Mouse (Mus musculus) layer of hippocampus, postnatal 36 days (tissue): Measurements from ENCODE around the gene Ndufa12. TPM values are rescaled to one million over a fixed set of nuclear protein-coding genes. Genes with fewer than 3 reads are reported as not detected.

Experiments
- DNase-seq, 2 experiments: peaks; one replicate each; pipeline ENCODE4 v3.0.0; 2022
- total RNA-seq, 2 experiments: library from RNA; stranded (reverse); gene quantifications; 2 replicates each; pipeline ENCODE4 v1.2.3; 2021

Ndufa12 gene
- total RNA-seq, 2 experiments from 2014 or later, result 282 to 283 TPM

DNA sequence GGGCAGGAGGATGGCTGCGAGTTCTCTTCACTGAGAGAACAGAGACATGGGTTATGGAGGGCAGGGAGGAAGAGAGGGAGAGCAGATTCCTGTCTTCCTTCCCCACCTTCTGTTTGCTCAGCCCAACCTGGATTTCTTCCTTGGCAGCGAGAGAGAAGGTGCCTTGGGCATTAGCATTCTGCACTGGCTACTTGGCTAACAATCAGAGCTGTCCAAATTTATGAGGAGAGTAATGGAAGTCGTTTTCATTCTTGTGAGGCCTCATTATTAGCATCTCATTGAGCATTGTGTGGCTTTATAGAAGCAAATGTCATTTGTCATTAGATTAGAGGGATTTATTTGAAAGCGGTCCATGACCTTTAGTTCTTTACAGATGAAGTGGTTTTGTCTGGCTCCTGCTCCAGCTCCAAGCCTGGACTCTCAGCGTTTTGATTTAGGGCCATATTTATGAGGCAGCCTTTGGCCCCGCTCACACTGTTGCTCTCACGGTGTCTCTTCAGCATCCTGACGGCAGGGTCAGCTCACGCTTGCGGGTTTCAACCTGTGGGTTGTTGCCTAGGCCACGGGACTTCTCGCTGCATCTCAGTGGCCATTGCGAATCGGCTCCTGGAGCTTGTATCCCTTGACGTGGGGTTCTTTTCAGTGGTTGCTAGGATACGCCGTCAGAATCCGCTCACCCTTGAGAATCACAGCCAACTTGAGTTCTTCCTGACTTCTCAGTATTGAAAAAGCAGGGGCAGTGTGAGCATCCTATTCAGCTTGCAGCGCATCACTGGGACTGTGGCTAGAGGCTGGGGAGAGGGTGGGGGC, 31.9 kb downstream of the Ndufa12 start:
- DNase-seq, result peak; percentile 20 to 46

DNA sequence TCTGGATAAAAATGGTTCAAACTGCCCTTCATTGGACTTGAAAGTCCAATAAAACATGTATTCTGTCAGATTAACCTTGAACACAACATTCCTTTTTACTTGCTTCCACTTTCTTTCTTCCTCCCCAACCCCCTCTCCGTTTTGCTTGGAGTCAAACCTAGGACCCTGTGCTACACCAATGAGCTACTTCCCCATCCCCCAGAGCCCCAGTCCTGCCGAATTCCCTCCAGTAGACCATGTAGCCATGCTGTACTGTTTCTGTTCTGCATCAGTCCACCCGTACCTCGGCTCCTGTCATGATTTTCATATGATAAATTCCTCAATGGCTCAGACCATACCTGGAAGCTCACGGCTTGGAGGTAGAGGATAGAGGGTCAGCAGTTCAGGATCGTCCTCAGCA, 32.5 kb downstream of the Ndufa12 start:
- no peak for DNase-seq

GRCm38 (mm10) chr10:94235200-94235599, 36.7 kb downstream of the Ndufa12 start:
- DNase-seq, result no peak

- DNase-seq, result no peak
Measured at GRCm38 (mm10) chr10:94241346-94241745, 42.8 kb downstream of the Ndufa12 start.

DNA sequence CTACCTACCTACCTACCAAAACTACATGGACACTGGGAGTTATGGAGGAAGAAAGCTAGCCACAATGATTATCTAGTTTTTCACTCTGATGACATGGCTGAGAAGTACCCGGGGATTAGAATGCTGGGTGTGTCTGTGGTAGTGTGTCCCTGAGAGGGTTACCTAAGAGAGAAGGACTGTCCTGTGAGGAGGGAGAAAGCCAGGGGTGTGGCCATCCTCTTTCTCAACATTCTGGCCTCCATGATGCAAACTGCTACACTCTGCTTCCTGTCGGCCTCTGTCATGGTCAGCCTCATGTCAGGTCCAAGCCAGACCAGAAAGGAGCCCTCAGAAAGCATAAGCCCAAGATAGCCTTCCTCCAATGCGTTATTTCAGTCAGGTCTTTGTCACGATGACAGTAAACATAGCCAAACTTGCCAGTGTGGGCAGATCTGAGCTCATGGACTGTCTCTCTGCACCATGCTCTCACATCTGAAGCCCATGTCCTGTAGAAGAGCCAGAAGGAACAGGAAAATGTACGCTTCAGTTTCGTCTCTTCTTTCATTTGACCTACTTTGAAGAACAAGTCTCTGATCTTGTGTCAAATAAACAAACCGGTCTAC, 49.3 kb downstream of the Ndufa12 start:
- DNase-seq, result no peak

DNA sequence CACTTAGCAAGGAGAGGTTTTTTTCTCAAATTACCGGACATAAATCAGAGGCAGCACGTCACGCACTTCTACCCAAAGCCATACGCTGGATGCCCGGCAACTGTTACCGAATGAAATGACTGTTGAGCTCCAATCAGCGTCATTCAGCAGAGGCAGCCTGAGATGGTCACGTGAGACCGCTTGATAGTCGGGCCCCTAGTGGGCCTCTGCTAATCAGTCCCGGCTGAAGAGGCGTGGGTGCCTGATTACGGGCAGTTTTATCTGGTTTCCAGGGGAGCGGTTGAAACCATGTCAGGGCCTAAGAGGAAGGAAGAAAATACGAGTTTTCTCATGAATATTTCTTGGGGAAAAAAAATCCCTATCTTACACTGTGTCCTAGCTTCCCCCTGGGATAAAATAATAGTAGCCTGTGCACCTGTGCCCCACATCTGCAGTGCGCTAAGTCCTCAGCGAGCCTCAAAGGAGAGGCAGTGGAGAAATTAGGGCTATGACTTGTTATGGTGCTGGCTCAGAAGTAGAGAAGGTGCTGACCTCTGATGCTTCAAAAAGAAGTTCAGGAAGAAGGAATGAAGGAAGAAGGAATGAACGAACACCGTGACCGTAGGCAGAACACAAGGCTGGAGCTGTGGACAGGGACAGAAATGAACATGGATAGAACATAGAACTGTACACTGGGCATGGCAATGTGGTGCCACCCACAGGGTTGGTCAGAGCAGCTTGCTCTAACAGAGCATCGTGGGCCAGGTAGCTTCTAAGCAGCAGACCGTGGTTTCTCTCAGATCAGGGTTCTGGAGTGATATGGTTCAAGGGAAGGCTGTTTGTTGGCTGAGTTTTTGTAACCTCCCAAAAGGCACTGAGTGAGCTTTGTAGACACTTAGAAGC, 51.3 kb downstream of the Ndufa12 start:
- peak in 1 of 2 experiments; percentile 14 for DNase-seq

- DNase-seq, result no peak
Measured at GRCm38 (mm10) chr10:94253260-94253807, 54.8 kb downstream of the Ndufa12 start.

GRCm38 (mm10) chr10:94254766-94255165, 56.2 kb downstream of the Ndufa12 start:
- no peak for DNase-seq

DNA sequence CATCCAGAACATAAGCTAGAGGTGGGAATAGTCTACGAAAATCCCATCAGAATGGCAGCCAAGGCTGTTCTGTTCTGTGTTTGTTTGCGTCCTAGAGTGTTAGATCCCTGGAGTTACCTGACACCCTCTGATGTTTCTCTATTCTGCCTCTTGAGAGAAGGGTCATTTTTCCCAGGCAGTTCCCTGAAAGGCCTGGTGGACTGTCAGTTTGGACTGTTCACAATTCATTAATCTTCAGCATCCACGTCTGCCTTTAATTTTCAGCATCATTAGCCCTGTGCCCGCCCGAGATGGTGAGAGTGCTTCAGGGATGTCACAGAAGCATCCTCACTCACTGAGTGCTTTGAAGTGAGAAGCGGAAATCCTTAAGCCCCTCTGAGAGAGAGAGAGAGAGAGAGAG, 57.2 kb downstream of the Ndufa12 start:
- DNase-seq, result no peak

DNA sequence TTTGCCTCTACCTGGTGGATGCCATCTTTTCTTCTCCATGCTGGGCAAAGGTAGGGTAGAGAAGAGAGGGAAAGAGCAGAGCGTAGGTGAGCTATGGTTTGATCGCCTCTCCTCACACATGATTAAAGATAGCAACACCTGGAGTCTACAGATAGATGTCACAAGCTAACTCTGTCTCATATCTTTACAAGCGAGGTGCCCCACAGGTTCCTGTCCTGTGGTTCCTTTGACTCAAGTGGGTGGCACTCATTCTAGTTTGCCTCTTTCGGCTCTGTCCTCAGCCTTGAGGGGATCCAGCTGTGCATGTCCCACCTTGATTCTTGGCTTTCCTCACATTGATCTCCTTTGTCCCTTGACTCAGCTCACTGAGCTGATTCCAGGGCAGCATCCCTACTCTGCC, 58.0 kb downstream of the Ndufa12 start:
- DNase-seq, result no peak

DNA sequence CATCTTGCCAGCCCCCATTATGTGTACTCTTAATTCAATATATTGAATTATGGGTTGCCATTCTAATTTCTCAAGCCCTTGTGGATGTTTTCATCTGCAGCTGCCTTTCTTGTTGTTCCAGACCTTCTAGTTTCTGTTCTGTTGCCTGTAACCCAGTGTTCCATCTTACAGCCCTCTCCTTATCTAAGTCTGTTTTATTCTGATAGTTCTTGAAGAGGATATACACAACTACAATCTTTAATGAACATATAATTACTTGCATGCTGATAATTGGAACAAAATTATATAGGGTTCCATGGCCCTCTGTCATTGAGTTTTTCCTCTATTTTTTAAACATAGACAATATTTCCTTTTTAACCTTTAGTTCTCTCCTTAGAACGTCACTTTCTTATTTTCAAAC, 62.0 kb downstream of the Ndufa12 start:
- no peak for DNase-seq

- no peak for DNase-seq
Measured at GRCm38 (mm10) chr10:94262646-94263045, 64.1 kb downstream of the Ndufa12 start.

- DNase-seq, result no peak
Measured at GRCm38 (mm10) chr10:94263211-94263610, 64.7 kb downstream of the Ndufa12 start.

GRCm38 (mm10) chr10:94265656-94266542, 67.4 kb downstream of the Ndufa12 start:
- DNase-seq, result no peak

Other genes starting within 250 kb of the Ndufa12 start
- gene Vezt, start 162.9 kb upstream of the Ndufa12 start, total RNA-seq, result 10 to 100 TPM; 61.6 to 72.6 TPM
- gene Fgd6, start 162.7 kb upstream of the Ndufa12 start, total RNA-seq, result 10 to 100 TPM in 1 of 2 experiments, 1 to 10 TPM in 1; 9.3 to 14.3 TPM
- 1 to 10 TPM; 9.2 to 9.7 TPM for gene Nr2c1, start 50.7 kb upstream of the Ndufa12 start, total RNA-seq
- not detected for gene Gm4792, start 100.0 kb downstream of the Ndufa12 start, total RNA-seq
- 10 to 100 TPM; 45.8 to 46.6 TPM for gene Tmcc3, start 113.2 kb downstream of the Ndufa12 start, total RNA-seq